Mouse (Mus musculus) testis, adult 2 months (tissue): ENCODE measurements around the gene Hmg20b.

Source experiments
- CTCF ChIP-seq: fragments of 200-500 bp; IDR thresholded peaks from 2 replicates; pipeline ENCODE4 v1.5.1; 2012; ENCODE audit warnings: low read depth, mild to moderate bottlenecking, inconsistent platforms, low read length, moderate library complexity; ENCODE audit not compliant: control insufficient read depth, insufficient read depth, insufficient replicate concordance
- POLR2A ChIP-seq: fragments of 200-500 bp; IDR thresholded peaks from 2 replicates; pipeline ENCODE4 v1.6.1; 2012; ENCODE audit warnings: low read depth, mild to moderate bottlenecking, inconsistent platforms, low read length, moderate library complexity; ENCODE audit not compliant: control insufficient read depth

GRCm38 (mm10) chr10:81302288-81302687 lies 48.0 kb downstream of the Hmg20b start:
- TF ChIP-seq CTCF = no peak
- TF ChIP-seq POLR2A = no peak
